Mouse (Mus musculus): ENCODE results near the gene Zfp292.

DNA sequence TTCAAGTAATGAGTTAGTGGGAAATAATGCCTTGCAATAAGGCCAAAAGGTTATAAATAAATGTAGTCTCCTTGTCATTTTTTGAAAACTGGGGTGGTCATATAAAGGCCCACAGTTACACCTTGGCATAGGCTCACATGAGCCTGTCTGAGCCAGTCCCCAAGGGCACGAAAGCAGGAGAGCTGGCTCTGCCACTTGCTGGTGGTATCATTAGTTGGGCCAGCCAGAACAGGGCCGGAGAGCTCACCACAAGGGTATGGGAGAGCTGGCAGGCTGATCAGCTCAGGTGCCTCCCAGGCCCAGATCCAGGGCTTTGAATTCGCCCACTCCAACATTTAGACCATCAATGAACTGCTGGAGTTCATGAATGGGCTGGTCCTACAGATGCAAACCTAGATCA, 96.3 kb downstream of the Zfp292 start:
- no peak for TF ChIP-seq JUND (conservative IDR thresholded peaks at IDR 0.05; ENCODE audit: low read depth, low read length)
- no peak for TF ChIP-seq USF1 (IDR thresholded peaks at IDR 0.05; ENCODE audit: low read depth, low read length)
- no peak for TF ChIP-seq ETS1 (conservative IDR thresholded peaks at IDR 0.05; ENCODE audit: low read depth, low read length)
- TF ChIP-seq CTCF (conservative IDR thresholded peaks at IDR 0.05 in 1 of 2, IDR thresholded peaks at IDR 0.05 in 1 of 2; ENCODE audit: low read depth in 2 of 2, low read length in 2 of 2) = no peak
- no peak for TF ChIP-seq CHD1 (IDR thresholded peaks at IDR 0.05; ENCODE audit: low read depth, low read length)
- TF ChIP-seq ZNF384 (IDR thresholded peaks at IDR 0.05; ENCODE audit: low read depth, low read length) = no peak
- no peak for TF ChIP-seq EP300 (IDR thresholded peaks at IDR 0.05; ENCODE audit: low read length)
- TF ChIP-seq POLR2A (IDR thresholded peaks at IDR 0.05; ENCODE audit: low read depth, low read length) = no peak
- TF ChIP-seq HCFC1 (IDR thresholded peaks at IDR 0.05; ENCODE audit: low read depth, low read length) = no peak
- no peak for TF ChIP-seq MXI1 (IDR thresholded peaks at IDR 0.05; ENCODE audit: low read depth, low read length)
- TF ChIP-seq ELF1 (IDR thresholded peaks at IDR 0.05; ENCODE audit: low read depth, low read length) = no peak
- no peak for TF ChIP-seq RAD21 (IDR thresholded peaks at IDR 0.05; ENCODE audit: low read depth, low read length)
- TF ChIP-seq UBTF (IDR thresholded peaks at IDR 0.05; ENCODE audit: low read depth, low read length) = no peak
